Mouse (Mus musculus): ENCODE measurements around the gene Actg1. TPM values are rescaled to one million over a fixed set of nuclear protein-coding genes. Genes with fewer than 3 reads are reported as not detected.
A peak's percentile ranks its signal among the peaks of the same experiment; 100 is the strongest.

The Actg1 gene
- polyA plus RNA-seq, 1 experiment from 2014 or later, result 2,296 TPM

DNA sequence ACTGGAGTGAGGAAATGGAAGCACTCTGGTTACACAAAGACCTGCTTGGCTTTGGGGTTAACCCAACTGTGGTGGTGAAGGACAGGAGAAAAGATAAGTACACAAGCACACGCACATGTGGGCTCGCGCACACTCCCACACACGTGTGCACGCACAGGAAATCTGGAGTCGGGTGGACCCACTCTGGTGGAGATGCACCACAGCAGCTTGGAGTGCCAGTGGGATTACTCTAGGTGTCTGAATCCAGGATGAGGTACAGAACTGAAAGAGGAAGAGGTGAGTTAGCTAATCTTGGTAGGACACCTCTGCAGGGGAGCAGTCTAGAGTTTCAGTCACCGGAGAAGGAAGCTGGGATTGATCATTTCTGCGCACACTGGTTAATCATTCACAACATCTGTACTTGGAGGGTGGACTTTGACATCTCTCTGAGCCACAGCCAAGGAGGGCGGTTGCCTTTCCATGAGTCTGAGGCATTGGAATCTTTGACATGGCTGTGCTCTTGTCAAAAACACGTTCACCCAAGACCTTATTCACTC lies 8.3 kb downstream of the Actg1 start:
- no peak overlapping the region for H3K4me3 ChIP-seq
- H3K9ac ChIP-seq, result no peak overlapping the region
- H3K4me1 ChIP-seq, result peaks cover 2% of the 10 kb centered on the region; the same call in 1 of the 2 replicates
- H3K27ac ChIP-seq, result no peak overlapping the region
- no peaks in the 10 kb centered on the region for H3K27me3 ChIP-seq
- ATAC-seq (ENCODE audit: insufficient number of reproducible peaks, low FRiP score, low TSS enrichment, low read depth), result no peak
- H3K36me3 ChIP-seq, result peaks cover 5% of the 10 kb centered on the region
- no peak overlapping the region for H3K4me2 ChIP-seq
- 90% methylated on average over 10 of the region's 10 CpGs for WGBS
- no peaks in the 10 kb centered on the region for H3K9me3 ChIP-seq

DNA sequence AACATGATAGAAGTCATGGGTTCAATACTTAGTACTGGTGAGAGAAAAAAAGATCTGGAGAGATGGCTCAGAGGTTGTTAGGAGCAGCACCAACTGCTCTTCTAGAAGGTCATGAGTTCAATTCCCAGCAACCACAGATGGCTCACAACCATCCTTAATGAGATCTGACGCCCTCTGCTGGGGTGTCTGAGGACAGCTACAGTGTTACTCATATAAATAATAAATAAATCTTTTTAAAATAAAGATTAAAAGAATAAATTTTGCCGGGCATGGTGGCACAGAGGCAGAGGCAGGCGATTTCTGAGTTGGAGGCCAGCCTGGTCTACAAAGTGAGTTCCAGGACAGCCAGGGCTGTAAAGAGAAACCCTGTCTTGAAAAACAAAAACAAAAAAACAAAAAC lies 9.6 kb downstream of the Actg1 start:
- no peak for ATAC-seq (ENCODE audit: insufficient number of reproducible peaks, low FRiP score, low TSS enrichment, low read depth)
- WGBS, result 72% methylated on average over 3 of the region's 3 CpGs

DNA sequence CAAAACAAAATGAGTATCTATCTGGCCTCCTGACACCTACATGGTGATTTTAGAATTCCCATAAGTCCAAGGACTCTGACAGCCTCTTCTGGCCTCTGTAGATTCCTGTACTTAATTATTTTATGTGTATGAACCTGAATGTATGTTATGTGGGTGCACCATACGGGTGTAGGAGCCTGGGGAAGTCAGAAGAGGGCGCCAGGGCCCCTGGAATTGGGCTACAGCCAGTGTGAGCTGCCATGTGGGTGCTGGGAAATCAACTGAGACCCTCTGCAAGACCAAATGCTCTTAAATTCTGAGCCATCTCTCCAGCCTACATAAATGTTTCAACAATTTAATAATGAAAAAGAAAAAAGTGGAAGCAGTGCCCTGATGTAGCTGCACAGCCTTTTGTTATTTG lies 10.9 kb downstream of the Actg1 start:
- Histone ChIP-seq H3K9me3 (no peaks in the 10 kb centered on the region), H3K36me3 (no peaks in the 10 kb centered on the region), H3K4me2 (no peak overlapping the region), H3K9ac (no peak overlapping the region), H3K4me3 (no peak overlapping the region), H3K27ac (no peak overlapping the region), H3K4me1 (no peaks in the 10 kb centered on the region), H3K27me3 (no peaks in the 10 kb centered on the region)
- no peak for ATAC-seq (ENCODE audit: insufficient number of reproducible peaks, low FRiP score, low TSS enrichment, low read depth)
- WGBS, result 34% methylated on average over 2 of the region's 2 CpGs

More for the DNA sequence above, 9.6 kb downstream of the Actg1 start:
- Histone ChIP-seq H3K27ac (no peak overlapping the region), H3K9me3 (no peaks in the 10 kb centered on the region), H3K4me3 (no peak overlapping the region), H3K27me3 (no peaks in the 10 kb centered on the region), H3K9ac (no peak overlapping the region), H3K4me1 (no peaks in the 10 kb centered on the region), H3K4me2 (no peak overlapping the region), H3K36me3 (no peaks in the 10 kb centered on the region)

DNA sequence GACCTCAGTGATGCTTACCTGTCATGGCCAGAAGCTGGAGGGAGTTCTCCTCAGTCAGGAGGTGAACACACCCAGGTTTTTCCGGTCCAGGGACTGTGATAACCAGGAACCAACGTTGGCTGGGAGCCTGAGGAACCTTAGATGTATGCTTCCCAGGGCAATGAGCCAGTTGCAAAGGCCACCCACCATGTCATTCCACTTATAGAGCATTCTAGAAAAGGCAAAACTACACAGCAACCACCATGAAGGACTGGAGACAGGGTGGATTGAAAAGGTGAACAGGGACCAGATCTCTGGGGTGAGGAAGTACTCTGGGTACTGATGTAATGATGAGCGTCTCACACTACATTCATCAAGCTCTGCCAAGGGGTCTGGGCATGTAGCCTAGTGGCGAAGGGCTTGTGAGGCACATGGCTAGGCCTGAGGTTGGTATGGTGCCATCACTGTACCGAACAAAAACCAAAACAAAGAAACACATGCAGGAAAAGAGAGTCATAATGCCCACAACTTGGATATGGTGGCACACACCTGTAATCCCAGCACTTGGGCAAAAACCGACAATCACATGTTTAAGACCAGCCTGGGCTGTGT lies 12.8 kb downstream of the Actg1 start:
- Histone ChIP-seq H3K4me3 (no peak overlapping the region), H3K9me3 (no peaks in the 10 kb centered on the region), H3K27ac (no peak overlapping the region), H3K4me2 (no peak overlapping the region), H3K36me3 (no peaks in the 10 kb centered on the region), H3K4me1 (no peaks in the 10 kb centered on the region), H3K27me3 (no peaks in the 10 kb centered on the region), H3K9ac (no peak overlapping the region)
- 70% methylated on average over 6 of the region's 6 CpGs for WGBS
- no peak for ATAC-seq (ENCODE audit: insufficient number of reproducible peaks, low FRiP score, low TSS enrichment, low read depth)

DNA sequence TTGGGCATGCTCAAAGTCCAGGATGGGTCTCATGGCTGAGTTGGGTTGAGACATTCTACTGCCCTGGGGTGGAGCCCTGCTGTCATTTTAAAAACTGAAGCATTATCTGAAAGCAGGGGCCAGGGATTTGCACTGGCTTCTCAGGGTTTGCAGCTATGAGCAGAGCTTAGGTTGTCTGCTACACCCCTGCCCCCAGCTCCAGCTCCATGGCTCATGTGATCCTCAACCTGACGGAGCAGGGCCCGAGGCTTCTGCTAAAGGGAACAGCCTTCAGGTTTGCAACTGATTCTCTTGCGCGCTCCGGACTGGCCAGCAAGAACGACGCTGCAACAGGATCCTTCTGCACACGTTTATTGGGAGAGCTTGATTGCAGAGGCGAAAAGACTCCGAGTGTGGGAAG lies 28.2 kb downstream of the Actg1 start:
- H3K4me2 ChIP-seq, result no peak overlapping the region
- H3K9me3 ChIP-seq, result no peaks in the 10 kb centered on the region
- no peak for ATAC-seq (ENCODE audit: insufficient number of reproducible peaks, low FRiP score, low TSS enrichment, low read depth)
- H3K36me3 ChIP-seq, result no peaks in the 10 kb centered on the region
- no peaks in the 10 kb centered on the region for H3K27me3 ChIP-seq
- peaks cover 20% of the 10 kb centered on the region for H3K4me1 ChIP-seq
- H3K9ac ChIP-seq, result no peak overlapping the region
- no peak overlapping the region for H3K4me3 ChIP-seq
- WGBS, result 93% methylated on average over 10 of the region's 10 CpGs
- no peak overlapping the region for H3K27ac ChIP-seq

DNA sequence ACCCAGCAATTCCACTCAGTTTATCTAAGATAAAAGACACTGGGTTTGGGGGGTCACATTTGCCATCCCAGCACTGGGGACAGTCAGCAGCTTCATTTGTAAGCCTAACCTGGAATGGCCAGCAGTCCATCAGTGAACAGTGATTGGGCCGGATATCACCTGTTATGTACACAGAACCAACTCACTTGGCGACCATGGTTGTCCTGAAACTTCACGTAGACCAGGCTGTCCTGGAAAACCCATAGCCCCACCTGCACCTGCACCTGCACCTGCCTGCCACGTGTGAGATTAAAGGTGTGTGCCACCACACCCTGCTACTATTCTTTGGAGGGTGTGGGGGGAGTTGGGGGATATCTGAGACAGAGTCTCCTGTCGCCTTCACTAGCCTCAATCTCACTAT lies 29.0 kb downstream of the Actg1 start:
- Histone ChIP-seq H3K9ac (no peak overlapping the region), H3K4me1 (peaks cover 25% of the 10 kb centered on the region), H3K36me3 (no peaks in the 10 kb centered on the region), H3K27me3 (no peaks in the 10 kb centered on the region), H3K4me2 (no peak overlapping the region), H3K27ac (no peak overlapping the region), H3K4me3 (no peak overlapping the region), H3K9me3 (no peaks in the 10 kb centered on the region)
- ATAC-seq (ENCODE audit: insufficient number of reproducible peaks, low FRiP score, low TSS enrichment, low read depth), result no peak
- 84% methylated on average over 5 of the region's 5 CpGs for WGBS

DNA sequence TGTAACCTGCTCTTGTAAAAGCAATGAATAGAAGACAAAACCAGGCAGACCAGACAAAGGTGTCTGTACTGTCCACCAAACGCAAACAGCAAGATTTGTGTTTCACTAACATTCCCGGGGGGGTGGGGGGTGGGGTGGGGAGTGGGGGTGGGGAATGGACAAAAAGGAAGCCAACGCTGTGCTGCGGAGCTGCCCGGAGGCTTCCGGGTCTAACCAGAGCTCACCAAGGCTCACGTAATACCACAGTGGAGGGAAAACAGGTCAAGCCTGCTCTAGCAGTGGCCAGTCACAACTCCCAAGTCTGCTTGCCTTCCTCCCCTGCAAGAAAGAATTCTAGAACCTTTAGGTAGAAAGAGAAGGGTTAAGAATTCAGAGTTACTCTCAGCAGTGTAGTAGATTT lies 30.9 kb downstream of the Actg1 start:
- Histone ChIP-seq H3K27ac (no peak overlapping the region), H3K36me3 (no peaks in the 10 kb centered on the region), H3K4me2 (no peak overlapping the region), H3K27me3 (no peaks in the 10 kb centered on the region), H3K9me3 (no peaks in the 10 kb centered on the region), H3K9ac (no peak overlapping the region), H3K4me1 (peaks cover 25% of the 10 kb centered on the region), H3K4me3 (no peak overlapping the region)
- 61% methylated on average over 7 of the region's 7 CpGs for WGBS
- no peak for ATAC-seq (ENCODE audit: insufficient number of reproducible peaks, low FRiP score, low TSS enrichment, low read depth)

DNA sequence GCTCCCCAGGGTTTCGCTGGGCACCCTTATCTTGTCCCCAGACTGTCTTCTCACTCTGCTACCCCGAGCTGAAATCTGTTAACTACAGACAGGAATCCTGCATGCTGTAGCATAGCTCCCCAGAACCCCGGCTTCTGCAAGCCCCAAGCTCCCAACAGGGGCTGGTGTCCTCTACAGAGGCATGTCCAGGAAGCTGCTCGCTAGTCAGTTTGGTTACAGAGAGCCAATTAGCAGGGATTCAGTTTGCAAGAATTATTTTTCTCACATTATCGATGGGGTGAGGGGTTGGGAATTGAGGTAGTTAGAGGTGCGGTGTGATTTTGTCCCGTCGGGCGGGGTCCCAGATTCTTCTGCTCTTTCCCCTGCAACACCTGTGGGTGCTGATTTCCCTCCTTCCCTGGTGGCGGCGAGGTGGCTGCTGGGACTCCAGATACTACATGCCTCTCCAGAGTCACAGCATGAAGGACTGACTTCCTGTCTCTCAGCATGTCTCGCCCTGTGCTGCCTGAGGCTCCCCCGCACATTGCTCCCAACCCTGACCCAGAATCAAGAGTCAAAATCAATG lies 31.6 kb downstream of the Actg1 start:
- peak overlapping the region; percentile 80 for H3K4me2 ChIP-seq
- peak overlapping the region; percentile 94 for H3K27ac ChIP-seq
- ATAC-seq (ENCODE audit: insufficient number of reproducible peaks, low FRiP score, low TSS enrichment, low read depth), result no peak
- H3K36me3 ChIP-seq, result no peaks in the 10 kb centered on the region
- H3K9me3 ChIP-seq, result no peaks in the 10 kb centered on the region
- no peaks in the 10 kb centered on the region for H3K27me3 ChIP-seq
- H3K4me3 ChIP-seq, result peak overlapping the region; percentile 47
- H3K4me1 ChIP-seq, result peaks cover 27% of the 10 kb centered on the region
- peak overlapping the region; percentile 52 for H3K9ac ChIP-seq
- WGBS, result 20% methylated on average over 13 of the region's 13 CpGs

DNA sequence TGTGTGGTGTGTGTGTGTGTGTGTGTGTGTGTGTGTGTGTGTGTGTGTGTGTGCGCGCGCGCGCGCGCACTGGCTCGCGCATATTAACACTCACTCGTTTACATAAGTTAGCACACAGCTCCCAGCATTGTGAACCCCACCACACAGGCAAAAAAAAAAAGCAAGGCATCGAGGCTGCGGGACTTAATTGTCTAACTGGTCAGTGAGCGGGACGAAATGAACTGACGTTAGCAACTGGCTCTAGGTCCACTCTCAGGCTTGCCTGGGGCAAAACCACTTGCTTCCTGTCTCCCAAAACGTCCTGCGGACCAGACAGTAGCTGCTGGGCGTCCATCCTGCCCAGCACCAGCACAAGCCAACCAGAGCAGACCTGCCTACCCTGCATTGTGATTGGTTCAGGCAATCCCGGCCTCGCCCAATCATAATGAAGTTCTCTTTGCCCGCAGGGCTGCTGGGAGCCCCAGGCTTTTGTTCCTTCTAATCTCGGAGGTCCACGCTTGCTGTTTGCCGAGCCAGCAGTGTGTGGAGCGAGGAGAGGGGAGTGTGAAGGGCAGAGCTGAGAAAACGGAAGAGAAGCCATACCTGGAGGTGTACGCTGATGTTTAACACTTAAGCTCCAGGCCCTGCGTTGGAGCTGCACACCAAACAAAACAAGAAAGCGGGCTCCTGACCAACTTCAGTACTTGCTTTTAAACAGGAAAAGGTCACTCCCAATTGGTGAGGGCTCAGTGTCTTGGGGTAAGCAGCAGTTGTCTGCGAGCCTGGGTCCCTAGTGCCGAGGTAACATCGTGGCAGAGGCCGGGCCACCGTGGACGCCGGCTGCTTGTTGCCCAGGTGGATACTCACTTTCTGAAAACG lies 32.3 kb downstream of the Actg1 start:
- Histone ChIP-seq H3K36me3 (no peaks in the 10 kb centered on the region), H3K4me1 (peaks cover 34% of the 10 kb centered on the region), H3K4me2 (peak overlapping the region; percentile 80), H3K9me3 (no peaks in the 10 kb centered on the region), H3K9ac (peak overlapping the region; percentile 52), H3K27me3 (no peaks in the 10 kb centered on the region), H3K4me3 (peak overlapping the region; percentile 47), H3K27ac (peak overlapping the region; percentile 94)
- peak; percentile 96 for ATAC-seq (ENCODE audit: insufficient number of reproducible peaks, low FRiP score, low TSS enrichment, low read depth)
- 6% methylated on average over 37 of the region's 37 CpGs for WGBS

DNA sequence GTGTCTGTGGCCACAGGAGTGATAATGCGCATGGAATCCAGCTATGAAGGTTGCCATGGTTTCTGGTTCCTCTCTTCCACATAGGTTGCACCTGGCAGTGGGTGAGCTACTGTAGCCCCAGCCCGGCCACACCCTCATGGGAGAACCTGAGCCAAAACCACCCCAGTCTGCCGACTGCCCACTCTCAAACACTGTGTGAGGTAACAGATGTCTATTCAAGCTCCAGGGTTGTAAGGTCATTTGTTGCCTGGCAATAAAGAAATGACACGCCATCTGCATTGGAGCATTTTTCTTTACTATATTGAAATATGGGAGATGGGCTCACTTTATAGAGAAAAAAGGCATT lies 33.0 kb downstream of the Actg1 start:
- Histone ChIP-seq H3K9me3 (no peaks in the 10 kb centered on the region), H3K4me3 (peak overlapping the region; percentile 47), H3K4me1 (peaks cover 38% of the 10 kb centered on the region), H3K4me2 (peak overlapping the region; percentile 80), H3K9ac (no peak overlapping the region; the same call in 1 of the 2 replicates), H3K27me3 (no peaks in the 10 kb centered on the region), H3K36me3 (no peaks in the 10 kb centered on the region), H3K27ac (peak overlapping the region; percentile 94)
- 22% methylated on average over 4 of the region's 4 CpGs for WGBS
- ATAC-seq (ENCODE audit: insufficient number of reproducible peaks, low FRiP score, low TSS enrichment, low read depth), result no peak

DNA sequence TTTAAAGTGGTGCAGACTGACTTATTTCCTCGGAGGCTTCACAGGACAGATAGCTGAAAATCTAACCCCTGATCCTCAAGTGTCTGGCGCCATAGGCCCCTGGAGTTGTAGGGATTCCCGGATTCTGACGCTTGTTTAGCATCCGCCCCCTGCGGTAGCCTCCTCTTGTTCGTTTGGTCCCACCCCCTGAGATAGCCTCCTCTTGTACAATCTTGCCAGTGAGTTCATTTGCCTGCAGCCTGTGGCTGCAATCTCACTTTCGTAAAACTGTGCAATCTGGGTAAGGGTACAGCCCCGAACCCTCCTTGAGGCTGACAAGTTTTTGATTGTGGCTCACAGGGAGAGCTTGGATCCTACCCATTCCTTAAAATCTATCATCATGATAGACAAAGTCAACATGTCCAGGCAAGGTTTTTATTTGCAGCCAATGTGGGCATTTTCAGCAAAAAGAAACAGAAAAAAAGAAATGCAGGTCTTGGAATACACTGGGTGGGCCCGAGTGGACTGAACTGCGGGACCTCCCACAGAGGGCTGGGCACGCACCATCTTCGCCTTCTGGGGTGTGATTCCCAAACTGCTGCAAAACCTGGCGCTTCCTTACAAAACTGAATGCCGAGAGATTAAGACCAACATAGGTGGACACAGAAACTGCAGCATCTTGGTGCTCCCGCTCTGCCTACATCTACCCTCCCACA lies 33.5 kb downstream of the Actg1 start:
- no peak for ATAC-seq (ENCODE audit: insufficient number of reproducible peaks, low FRiP score, low TSS enrichment, low read depth)
- no peak overlapping the region for H3K27ac ChIP-seq
- WGBS, result 59% methylated on average over 16 of the region's 16 CpGs
- H3K4me3 ChIP-seq, result no peak overlapping the region
- H3K9ac ChIP-seq, result no peak overlapping the region
- 0 out of 2 replicates have a peak overlapping the region, but pooled peaks have one; percentile 80 for H3K4me2 ChIP-seq
- H3K27me3 ChIP-seq, result no peaks in the 10 kb centered on the region
- H3K4me1 ChIP-seq, result peaks cover 40% of the 10 kb centered on the region
- H3K9me3 ChIP-seq, result no peaks in the 10 kb centered on the region
- H3K36me3 ChIP-seq, result no peaks in the 10 kb centered on the region

Measured in limb, embryonic 15.5 days (tissue).